Mouse (Mus musculus): Measurements from ENCODE around the gene Ostn.

Gene Ostn

GRCm38 (mm10) chr16:27387634-27388611 is 80.6 kb downstream of the Ostn start:
- DNase-seq: peak in 1 of 2 experiments; percentile 8

- DNase-seq: peak; percentile 90 to 91
Observed at GRCm38 (mm10) chr16:27388761-27389451, 81.6 kb downstream of the Ostn start, which contains the start of gene Ccdc50. Gene Ccdc50, plus strand, starts transcription at chr16:27388869.

GRCm38 (mm10) chr16:27389534-27390282 is 82.4 kb downstream of the Ostn start:
- peak; percentile 17 to 22 for DNase-seq

- no peak for DNase-seq
Observed at GRCm38 (mm10) chr16:27390306-27390705, 83.0 kb downstream of the Ostn start.

- DNase-seq: no peak
Observed at GRCm38 (mm10) chr16:27391845-27392244, 84.6 kb downstream of the Ostn start.

- no peak for DNase-seq
Observed at GRCm38 (mm10) chr16:27395251-27396037, 88.2 kb downstream of the Ostn start.

- no peak for DNase-seq
Observed at GRCm38 (mm10) chr16:27396951-27397350, 89.7 kb downstream of the Ostn start.

GRCm38 (mm10) chr16:27399026-27399718 is 91.9 kb downstream of the Ostn start:
- no peak for DNase-seq

- DNase-seq: no peak
Observed at GRCm38 (mm10) chr16:27399719-27400253, 92.5 kb downstream of the Ostn start.
